Mouse (Mus musculus) kidney, postnatal 4 days (tissue): Measurements from ENCODE around the gene Fignl1.

Experiments used
- DNase-seq, 2 experiments: peaks; one replicate each; pipeline ENCODE4 v3.0.0; 2021; ENCODE audit warnings: mixed read lengths in 2 of 2

Fignl1 gene

DNA sequence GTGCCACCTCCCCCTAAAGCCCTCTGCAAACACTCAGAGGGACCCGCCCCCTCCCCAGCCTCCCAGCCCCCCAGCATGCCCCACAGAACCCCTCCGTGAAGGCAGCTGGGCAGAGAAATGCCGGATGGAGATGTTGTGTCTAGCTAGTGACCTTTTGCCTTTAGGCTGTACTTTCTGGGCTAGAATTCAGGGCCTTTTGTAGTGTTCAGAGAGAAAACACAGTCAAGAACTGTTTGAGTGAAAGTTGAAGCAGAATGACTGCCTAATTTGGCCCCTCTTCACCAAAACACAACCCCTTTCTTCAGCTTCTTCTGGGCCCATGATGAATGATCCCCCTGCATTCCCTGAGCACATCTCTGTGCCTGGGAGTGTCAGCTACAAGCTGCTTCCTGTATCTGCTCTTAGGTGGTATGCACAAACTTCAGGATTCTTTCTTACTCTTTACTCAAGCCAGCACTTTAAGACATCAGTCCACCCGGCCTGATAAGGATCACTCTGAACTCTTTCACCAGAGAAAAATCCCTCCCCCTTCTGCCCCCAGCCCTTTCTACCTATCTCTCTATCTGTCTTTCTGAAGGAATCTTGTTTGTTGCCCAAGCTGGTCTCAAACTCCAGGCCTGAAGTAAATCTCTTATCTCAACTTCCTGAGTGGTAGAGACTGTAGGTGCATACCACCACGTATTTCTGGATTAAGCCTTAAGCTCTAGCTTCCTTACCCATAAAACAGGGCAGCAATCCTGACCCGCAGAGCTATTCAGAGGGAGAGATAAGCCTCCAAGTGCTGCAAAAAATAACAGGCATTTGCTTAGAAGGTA is 23.4 kb upstream of the Fignl1 start:
- no peak for DNase-seq

DNA sequence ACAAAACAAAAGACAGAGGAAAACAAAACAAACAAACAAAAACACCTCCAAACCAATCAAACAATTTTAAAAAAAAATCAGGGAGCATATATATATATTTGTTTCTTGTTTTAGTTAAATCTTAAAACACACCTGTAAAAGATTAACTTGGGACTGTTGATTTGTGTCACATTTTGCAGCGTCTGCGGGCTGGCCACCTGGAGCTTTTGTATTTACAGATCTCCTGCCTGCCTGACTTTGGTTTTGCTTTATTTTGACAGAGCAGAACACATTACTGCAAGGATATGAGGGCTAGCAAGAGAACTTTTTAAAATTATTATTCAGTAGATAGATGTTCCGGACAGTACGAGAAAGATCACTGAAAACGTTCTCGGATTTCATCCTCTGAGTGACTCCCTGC is 22.8 kb upstream of the Fignl1 start:
- no peak for DNase-seq

DNA sequence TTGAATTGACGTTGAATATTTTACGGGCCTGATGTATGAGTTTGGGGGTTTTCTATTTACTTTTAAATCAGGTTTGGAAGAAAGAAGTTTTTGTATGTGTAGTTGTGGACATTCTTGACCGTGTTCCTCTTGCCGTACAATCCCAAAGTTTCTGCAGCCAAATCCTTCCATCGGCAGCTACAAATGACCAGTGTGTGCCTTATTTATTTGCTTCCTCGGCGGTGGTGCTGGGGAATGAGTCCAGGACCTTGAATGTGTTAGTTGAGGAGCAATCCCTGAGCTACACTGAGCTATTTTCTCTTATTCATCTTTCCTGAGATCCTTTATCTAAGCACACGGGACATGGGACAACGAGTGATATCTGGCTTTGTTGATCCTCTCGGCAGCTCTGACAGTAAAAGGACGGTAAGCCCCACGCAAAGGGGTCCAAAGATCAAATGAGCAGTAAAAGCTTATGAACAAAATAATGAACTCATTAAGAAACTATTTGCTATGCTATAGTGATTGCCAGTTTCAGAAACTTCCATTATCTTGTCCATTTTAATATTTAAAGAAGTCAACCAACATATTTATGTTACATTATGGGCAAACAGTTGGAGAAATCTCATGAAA is 22.2 kb upstream of the Fignl1 start:
- DNase-seq: no peak

DNA sequence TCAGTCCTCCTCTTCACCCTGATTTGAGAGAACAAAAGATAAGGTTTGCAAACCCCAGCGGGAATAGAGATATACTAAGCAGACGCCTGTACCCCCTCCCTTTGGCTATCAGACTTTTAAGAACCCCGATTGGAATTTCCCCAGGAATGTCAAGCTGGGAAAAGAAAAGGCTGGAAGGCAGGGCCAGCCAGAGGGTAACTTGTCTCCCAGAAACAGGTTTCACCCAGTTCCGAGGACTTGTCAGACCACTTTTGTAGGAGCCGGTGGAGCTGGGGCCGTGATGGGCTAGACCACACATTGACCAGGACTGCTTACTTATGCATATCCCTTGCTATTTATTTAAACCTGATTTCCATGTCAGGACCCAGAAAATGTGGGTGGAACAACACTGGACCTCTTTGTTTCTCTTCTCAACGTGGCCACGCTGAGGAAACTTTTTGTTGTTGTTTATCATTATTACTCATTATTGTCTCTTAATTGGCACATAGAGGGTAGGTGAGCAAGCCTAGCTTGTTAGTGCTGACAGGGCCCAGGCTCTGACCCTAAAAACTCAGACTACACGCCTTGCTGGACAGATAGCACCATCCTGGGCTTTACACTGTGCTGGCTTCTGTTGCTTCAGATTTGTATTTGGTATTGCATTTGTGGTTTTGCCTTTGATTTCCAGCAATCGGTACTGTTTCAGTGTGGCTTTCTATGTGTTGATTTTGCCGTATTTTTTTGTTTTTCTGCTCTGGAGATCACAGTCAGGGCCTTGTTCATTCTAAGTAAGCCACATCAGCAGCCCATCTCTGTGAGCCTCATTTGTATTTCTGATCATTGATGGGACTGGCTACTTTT is 20.6 kb upstream of the Fignl1 start:
- DNase-seq: peak; percentile 50 to 65

DNA sequence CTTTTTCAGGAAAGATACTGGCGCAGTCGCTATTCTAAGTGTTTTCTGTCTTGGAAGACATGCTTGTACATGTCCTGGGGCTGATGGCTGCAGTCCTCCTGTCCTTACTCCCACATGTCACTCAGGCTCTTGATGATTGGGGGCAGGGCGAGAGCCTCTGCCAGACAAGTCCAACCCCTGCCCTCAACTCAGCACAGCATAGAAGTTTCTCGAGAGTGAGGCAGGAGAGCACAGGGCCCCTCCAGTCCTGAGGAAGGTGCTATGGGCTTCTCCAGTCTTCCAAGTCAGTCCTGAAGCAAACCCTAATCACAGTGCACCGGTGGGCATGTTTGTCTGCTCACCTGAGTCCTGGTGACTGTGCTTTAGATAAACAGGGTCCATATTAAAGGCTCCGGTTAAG is 20.0 kb upstream of the Fignl1 start:
- peak in 1 of 2 experiments; percentile 41 for DNase-seq

DNA sequence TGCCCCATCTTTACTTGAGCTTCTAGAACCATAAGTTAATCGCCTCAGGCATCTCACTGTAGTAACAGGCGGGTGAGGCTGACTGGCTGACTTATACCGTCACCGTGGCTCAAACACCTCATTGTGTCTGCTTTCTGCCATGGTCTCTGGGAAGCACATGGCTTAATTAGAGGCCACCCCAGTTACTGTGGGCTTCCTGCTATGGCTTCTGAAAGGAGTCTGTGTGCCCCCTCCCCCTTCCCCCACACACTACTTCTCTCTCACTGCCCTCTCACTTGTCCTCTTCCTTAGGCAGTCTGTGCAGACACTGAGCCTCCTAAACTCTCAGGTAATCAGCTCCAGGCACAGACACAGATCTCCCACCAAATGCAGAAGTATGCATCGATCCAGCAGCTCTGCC is 19.5 kb upstream of the Fignl1 start:
- no peak for DNase-seq

DNA sequence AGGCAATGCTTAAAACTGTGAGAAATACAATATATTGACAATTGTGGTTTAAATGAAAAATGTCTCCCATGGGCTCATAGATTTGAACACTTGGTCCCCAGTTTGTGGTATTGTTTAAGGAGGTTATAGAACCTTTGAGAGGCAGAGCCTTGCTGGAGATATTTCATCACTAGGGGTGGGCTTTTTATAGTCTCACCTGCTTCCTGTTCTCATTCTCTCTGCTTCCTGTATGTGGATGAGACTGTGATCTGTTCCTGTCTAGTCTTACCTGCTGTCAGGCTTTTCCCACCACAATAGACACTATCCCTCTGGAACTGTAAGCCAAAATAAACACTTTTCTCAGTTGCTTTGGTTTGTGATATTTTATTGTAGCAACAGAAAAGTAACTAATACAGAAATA is 17.7 kb upstream of the Fignl1 start:
- DNase-seq: no peak

DNA sequence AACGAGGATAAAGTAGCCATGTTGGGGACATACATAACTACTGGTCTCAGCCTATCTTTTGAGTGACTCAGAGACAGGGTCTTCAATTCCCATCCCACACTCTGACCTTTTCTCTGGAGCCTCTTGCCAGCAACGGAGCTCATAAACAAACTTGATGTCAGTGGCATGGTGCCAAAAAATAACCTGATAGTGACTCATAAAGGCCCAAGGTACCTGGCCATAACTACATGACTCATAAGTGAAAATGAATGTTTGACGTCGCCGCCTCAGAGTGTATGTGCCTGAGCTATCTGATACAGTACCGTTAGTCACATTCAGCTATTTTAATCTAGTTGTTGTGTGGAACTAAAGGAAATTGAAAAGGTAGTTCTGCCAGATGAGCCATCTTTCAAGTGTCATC is 16.9 kb upstream of the Fignl1 start:
- DNase-seq: no peak

DNA sequence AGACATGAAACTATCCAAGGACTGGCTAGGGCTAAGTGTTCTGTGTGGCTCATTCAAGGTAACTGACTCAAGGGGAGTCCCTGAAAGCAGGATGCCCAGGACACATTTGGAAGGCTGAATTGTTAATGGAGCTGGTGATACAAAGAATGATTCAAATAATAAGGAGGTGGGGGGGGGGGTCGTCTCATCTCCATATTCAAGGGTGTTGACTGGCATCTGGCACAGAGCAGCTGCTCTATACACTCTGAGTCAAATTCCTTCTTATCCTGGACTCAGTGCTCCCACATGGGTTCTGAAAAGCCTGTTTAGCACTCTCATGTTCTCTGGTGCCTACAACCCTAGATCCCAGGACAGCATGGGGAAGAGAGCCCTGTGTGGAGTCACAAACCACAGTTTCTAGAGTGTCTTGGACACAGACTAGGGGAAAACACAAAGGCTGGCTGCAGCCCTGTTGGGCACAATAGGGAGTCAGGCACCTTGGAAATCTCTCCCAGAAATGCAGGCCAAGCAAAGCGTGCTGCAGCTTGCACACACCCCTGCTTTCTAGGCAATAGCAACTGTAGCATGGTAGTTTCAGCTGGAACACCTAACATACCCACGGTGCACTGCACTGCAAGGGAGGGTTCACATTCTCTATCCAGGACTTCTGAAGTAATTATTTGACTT is 16.3 kb upstream of the Fignl1 start:
- DNase-seq: no peak

DNA sequence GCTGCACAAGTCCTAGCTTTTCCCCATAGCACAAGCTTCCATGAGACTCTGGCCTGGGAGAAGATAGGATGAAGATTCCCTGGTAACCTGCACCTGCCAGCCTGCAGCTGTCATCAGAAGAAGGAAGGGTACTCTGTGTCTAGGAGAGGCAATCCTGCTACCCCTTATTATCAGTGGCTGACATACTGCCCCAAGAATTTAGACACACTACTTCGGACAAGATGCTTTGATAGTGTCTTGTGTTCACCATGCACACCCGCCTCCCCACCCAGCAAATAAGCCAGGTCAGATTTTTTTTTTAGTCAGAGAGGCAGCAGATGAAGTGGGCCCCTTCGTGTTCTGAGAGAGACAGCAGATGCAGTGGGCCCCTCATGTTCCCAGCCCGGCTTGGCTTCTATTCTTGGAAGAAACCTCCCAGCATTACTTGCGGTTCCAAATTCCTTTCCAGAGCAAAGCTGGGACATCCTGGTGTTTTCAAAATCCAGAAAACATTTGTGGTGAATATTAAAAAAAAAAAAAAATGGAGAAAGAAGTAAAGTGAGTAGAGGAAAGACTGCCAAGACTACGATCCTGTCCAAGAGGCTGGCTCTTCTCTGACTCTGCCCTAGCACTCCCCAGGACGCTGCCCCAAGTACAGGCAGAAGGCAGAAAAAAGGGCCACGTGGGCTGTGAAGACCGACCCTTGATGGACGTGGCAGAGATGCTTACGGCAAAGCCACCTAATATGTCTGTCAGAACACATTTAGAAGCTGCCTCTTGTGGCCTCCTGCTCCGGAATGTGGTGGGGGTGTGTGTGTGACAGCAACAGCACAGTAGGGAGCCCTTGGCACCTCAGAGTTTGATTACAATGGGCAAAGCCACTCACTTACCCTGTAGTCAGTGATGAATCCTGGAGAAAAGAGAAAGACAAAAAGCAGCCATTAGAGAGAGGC is 15.5 kb upstream of the Fignl1 start:
- DNase-seq: no peak

DNA sequence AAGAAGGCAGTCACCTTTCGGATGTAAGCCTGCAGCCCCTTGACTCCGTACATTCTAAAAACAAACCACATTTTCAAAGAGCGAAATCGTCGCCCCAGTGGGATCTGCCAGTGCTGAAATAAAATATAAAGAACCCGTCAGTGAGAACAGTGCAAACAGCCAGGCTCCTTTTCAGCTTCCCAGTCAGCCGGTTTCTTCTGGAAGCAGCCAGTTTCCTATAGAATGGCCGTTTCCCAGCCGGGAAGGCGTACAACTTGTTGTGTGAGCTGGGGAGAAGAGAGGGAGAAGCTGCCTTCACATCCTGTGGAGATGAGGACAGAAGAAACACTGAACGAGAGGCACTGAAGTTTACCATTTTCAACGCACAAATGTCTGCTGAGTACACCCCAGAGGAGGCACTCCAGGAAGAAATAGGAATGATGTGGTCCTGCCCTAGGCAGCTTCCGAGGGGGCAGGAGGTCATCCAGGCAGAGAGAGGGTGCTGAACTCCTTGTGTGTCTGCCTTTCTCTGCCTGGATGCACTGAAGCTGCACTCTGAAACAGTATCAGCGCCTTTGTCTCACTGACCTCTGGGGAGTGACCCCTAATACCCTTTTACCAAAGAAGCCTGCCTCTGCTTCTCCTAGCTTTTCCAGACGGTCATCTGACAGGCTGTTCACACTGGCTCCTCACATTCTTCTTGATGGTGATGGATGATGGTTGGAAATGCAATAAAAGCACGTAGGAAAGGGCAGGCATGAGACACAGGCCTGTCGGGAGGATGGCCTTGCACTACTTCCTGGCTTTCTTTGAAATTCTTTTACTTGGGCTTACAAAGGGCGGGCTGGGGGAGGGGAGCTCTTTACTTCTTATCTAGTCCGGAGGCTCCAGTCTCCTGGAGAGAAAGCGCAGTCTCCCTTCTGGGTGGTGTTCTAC is 13.7 kb upstream of the Fignl1 start:
- peak; percentile 53 to 66 for DNase-seq

DNA sequence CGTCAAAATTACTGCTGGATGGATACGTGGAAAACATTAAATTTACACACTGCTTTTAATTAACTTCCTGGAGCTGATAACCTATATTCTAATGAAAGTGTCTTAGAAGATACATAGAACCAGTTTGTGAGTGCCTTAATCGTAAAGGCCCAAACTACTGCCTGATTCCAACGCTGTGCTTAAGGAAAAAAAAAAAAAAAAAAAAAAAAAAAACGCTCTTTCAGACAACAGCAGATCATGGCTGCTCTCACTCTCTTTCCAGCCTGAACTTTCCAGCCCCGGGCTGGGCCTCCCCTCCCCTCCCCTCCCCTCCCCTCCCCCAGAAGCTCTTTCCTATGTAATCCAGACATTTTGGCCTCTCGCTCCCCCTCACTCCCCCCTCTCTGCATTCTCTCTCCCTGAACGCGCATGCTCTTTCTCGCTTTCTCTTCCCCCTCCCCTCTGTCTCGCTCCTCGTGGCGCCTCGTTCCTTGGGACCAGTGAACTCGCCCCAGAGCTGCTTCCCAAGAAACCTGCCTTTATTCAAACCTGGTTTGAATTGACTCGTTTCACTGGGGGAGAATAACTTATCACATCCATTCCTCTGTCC is 12.7 kb upstream of the Fignl1 start:
- DNase-seq: peak; percentile 77 to 85

DNA sequence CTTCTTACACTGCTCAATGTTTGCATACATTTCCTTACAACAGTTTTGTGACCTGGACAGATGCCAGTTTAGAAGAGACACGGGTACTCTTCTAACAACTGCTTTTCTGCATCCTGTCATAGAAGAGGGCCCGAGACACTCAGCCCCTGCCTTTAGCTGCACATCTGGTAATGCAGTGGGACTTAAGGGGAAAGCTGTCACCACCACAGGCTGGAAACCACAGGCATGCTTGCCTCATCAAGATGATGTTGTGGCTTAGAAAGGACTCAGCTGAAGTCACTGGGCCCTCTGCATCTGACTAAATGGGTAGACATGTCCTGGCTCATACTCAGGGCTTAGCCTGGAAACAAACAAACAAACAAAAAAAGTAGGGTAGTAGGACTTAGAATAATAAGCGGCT is 12.0 kb upstream of the Fignl1 start:
- DNase-seq: no peak

DNA sequence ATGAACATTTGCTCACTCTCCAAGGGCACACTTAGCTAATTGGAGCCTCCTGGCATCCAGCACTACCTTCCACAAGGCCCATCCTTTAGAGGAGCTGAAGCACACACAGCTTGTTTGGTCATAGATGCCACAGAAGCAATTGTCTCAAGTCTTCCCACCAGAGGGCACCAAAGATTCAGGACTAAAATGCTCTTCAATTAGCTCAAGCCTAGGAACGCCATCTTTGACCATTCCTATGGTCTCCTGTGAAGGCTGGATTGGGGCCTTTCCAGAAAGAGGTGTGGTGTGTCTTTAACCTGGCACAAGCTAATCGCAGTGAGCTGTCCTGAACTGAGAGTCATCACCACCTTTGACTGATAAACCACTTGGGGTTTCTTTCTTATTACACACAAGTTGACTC is 11.5 kb upstream of the Fignl1 start:
- peak; percentile 71 to 83 for DNase-seq

DNA sequence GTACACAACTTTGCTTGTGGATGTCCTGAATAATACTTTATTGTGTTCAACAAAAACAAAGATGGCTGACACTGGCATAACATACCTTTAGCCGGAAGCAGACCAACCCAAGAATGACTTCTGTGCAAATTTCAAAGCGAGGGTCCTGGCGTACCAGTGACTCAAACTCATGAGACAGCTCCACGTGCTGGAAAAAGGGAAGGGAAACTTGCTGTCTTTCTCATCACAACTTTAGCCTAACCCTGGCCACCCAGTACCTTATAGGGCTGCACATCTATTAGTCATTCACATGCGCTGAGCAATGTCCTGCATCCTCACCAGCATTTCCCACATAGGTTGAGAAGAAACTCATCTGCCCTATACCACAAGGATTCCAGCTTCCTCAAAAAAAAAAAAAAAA is 10.4 kb upstream of the Fignl1 start:
- no peak for DNase-seq

DNA sequence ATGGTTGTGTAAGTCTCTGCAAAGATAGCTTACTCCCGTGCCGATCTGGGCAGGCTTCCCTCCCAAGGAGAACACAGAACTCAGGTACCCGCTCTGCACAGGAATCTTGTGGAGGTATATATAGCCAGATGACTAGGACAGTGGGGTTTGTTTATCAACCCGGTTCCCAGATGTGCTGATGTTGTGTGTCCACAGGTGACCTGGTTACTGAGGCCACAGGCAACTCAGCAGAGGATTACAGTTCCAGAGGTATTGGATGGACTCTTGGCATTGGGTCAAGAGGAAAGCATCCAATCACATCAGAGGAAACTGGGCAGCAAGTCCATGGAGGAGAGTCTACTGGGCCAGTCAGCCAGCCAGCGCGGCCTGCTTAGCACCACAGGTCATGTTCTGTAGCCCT is 10.0 kb upstream of the Fignl1 start:
- no peak for DNase-seq

DNA sequence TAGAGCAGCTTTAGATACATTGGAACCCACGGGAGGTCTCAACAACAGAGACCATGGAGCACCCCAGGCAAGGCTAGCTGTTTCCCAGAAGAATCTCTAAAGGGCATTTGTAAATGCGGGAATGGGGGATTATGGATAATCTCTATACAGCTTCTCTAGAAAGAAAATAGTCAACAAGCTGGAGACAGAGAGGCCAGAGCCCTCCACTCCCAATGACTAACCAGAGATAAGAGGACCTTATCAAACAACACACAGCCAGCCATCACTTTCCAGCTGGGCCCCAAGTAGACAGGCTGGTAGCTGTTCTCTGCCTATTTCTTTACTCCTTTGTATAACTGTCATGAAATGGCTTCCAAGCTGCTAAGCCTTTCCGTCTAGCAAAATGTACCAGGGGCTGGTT is 7.0 kb upstream of the Fignl1 start:
- no peak for DNase-seq

DNA sequence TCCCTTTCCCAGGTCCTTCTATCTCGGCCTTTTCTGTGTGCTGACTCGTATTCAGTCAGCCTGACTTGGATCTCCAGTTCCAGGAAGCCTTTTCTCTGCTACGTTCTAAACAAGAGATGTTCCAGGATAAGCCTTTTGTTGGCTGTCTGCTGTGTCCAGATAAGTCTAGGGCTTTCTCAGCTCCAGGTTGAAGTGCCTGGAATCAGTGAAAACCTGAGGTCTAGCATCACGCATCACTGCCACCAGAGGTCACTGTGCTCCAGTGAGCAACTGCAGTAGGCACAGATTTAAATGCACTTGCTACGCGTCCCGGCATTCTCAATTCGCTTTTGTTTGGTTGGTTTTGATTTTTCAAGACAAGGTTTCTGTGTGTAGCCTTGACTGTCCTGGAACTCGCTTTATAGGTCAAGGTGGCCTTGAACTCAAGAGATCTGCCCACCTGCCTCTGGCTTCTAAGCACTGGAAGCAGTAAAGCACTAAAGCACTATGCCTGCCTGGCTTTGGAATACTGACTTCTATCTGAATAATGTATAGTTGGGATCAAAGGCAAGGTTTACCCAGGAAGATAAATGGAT is 3.2 kb upstream of the Fignl1 start:
- DNase-seq: peak; percentile 85 to 89

DNA sequence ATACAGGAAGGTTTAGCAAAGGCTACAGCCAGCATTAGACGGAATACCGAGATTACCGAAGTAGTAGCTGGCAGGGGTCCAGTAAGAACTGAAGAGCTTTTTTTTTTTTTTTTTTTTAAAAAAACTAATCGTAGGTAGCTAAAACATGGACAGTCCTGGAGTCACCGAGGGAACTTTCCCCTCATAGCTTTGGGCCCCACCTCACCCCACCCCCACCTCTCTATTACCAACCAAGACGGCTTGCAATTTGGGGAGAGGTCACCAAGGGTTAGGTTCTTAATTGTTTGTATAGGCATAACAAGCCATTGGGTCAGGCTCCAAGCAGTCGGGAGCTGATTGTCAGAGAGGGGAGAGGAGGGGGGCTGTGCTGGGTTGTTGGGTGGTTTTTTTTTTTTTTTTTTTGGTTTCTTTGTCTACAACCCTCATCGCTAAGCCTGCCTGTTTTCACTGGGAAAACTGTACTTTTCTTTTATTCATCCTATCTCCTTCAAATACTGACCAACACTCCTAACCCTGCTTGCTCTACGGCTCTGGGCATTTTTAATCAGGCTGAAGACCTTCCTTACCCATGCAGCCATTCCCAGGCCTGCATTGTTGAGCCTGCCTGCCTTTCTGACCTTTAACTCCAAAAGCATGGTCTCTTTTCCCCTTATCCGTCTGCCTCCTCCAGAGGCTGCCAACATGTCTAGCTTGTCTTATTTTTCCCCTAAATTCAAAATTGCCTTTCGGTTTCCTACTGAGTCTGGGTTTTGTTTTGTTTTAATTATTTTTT is 828 bp upstream of the Fignl1 start:
- DNase-seq: peak in 1 of 2 experiments; percentile 47
